Mouse (Mus musculus): ENCODE data around the gene Cxcl17.
"Not testable (repeated sequence)": the region's sequence is repeated elsewhere in the genome, so short reads cannot be mapped to it uniquely, and the experiment has no call there.

Cxcl17 gene

GRCm38 (mm10) chr7:25426380-25426779 is 13.7 kb upstream of the Cxcl17 start:
- in situ Hi-C loops (cut with MseI, MboI): loop anchor here (5.0 to 10.0 kb wide), 3 partner anchors 56 to 178 kb away; no protein-coding TSS in a partner anchor

- in situ Hi-C loops (cut with MseI, MboI): loop anchor here in 1 of 2 experiments (10.0 kb wide), 1 partner anchor 180 kb away; no protein-coding TSS in a partner anchor
Observed at GRCm38 (mm10) chr7:25424429-25424828, 11.7 kb upstream of the Cxcl17 start.

GRCm38 (mm10) chr7:25422286-25422841 is 9.7 kb upstream of the Cxcl17 start:
- in situ Hi-C loops (cut with MseI, MboI): loop anchor here in 1 of 2 experiments (10.0 kb wide), 1 partner anchor 182 kb away; no protein-coding TSS in a partner anchor

GRCm38 (mm10) chr7:25419943-25420342 is 7.3 kb upstream of the Cxcl17 start:
- in situ Hi-C loops (cut with MseI, MboI): loop anchor here in 1 of 2 experiments (10.0 kb wide), 1 partner anchor 185 kb away; no protein-coding TSS in a partner anchor

GRCm38 (mm10) chr7:25419536-25419935 is 6.8 kb upstream of the Cxcl17 start:
- in situ Hi-C loops (cut with MseI, MboI): no loop called here

GRCm38 (mm10) chr7:25417597-25417996 is 4.9 kb upstream of the Cxcl17 start:
- in situ Hi-C loops (cut with MseI, MboI): no loop called here

- in situ Hi-C loops (cut with MseI, MboI): no loop called here
Observed at GRCm38 (mm10) chr7:25411861-25412260, 825 bp downstream of the Cxcl17 start.

- in situ Hi-C loops (cut with MseI, MboI): no loop called here
Observed at GRCm38 (mm10) chr7:25410969-25411615, 1.6 kb downstream of the Cxcl17 start.

- in situ Hi-C loops (cut with MseI, MboI): no loop called here
Observed at GRCm38 (mm10) chr7:25409114-25409760, 3.4 kb downstream of the Cxcl17 start.

- in situ Hi-C loops (cut with MseI, MboI): no loop called here
Observed at GRCm38 (mm10) chr7:25406468-25406867, 6.2 kb downstream of the Cxcl17 start.

- in situ Hi-C loops (cut with MseI, MboI): no loop called here
Observed at GRCm38 (mm10) chr7:25402671-25403101, 10.0 kb downstream of the Cxcl17 start.

GRCm38 (mm10) chr7:25401986-25402385 is 10.7 kb downstream of the Cxcl17 start:
- in situ Hi-C loops (cut with MseI, MboI): no loop called here

- in situ Hi-C loops (cut with MseI, MboI): no loop called here
Observed at GRCm38 (mm10) chr7:25401551-25401950, 11.1 kb downstream of the Cxcl17 start.

- in situ Hi-C loops (cut with MseI, MboI): not testable (repeated sequence)
Observed at GRCm38 (mm10) chr7:25399028-25399427, 13.7 kb downstream of the Cxcl17 start.

GRCm38 (mm10) chr7:25398610-25399009 is 14.1 kb downstream of the Cxcl17 start, which contains the start of gene Lipe:
TSS of gene Lipe (minus strand) at chr7:25398710.
- in situ Hi-C loops (cut with MseI, MboI): no loop called here

GRCm38 (mm10) chr7:25396621-25397020 is 16.1 kb downstream of the Cxcl17 start:
- in situ Hi-C loops (cut with MseI, MboI): no loop called here

GRCm38 (mm10) chr7:25395558-25396521 is 16.8 kb downstream of the Cxcl17 start:
- in situ Hi-C loops (cut with MseI, MboI): no loop called here

GRCm38 (mm10) chr7:25395186-25395557 is 17.5 kb downstream of the Cxcl17 start:
- in situ Hi-C loops (cut with MseI, MboI): no loop called here

- in situ Hi-C loops (cut with MseI, MboI): no loop called here
Observed at GRCm38 (mm10) chr7:25394754-25395153, 17.9 kb downstream of the Cxcl17 start.

GRCm38 (mm10) chr7:25393451-25394210 is 19.1 kb downstream of the Cxcl17 start:
- in situ Hi-C loops (cut with MseI, MboI): no loop called here

GRCm38 (mm10) chr7:25392851-25393250 is 19.8 kb downstream of the Cxcl17 start:
- in situ Hi-C loops (cut with MseI, MboI): no loop called here
